Mouse (Mus musculus) CH12.LX (cell line): ENCODE results near the gene Spata33. TPM values are rescaled to one million over a fixed set of nuclear protein-coding genes. Genes with fewer than 3 reads are reported as not detected.

Experiments used
- DNase-seq: peaks from one replicate; pipeline ENCODE4 v3.0.0-alpha.2; 2013; ENCODE audit errors: extremely low read depth
- H3K27ac ChIP-seq: 2 replicates; pipeline ENCODE4 v1.5.1; 2012; ENCODE audit warnings: low read depth, mild to moderate bottlenecking, control low read depth, moderate library complexity; ENCODE audit not compliant: insufficient read depth
- H3K27me3 ChIP-seq: replicated peaks from 2 replicates; pipeline ENCODE3; 2012; ENCODE audit warnings: inconsistent platforms
- H3K36me3 ChIP-seq, 2 experiments: replicated peaks in 1 of 2; 2 replicates each; pipeline versions ENCODE3 to v1.6.1; 2012; ENCODE audit warnings: inconsistent platforms in 1 of 2, low read length in 1 of 2, mild to moderate bottlenecking in 1 of 2, mixed read lengths in 1 of 2, moderate library complexity in 1 of 2; ENCODE audit not compliant: control insufficient read depth in 1 of 2, insufficient read depth in 1 of 2
- H3K4me1 ChIP-seq, 2 experiments: 2 replicates each; pipeline ENCODE4 v1.6.1; 2012; ENCODE audit warnings: inconsistent platforms in 1 of 2, moderate library complexity in 1 of 2; ENCODE audit not compliant: insufficient read depth in 2 of 2, control insufficient read depth in 1 of 2
- H3K4me2 ChIP-seq: 2 replicates; pipeline ENCODE4 v1.6.1; 2012; ENCODE audit warnings: low read depth, mild to moderate bottlenecking, control low read depth; ENCODE audit not compliant: poor library complexity, insufficient read depth, severe bottlenecking
- H3K4me3 ChIP-seq, 3 experiments: fragments of 150-350 bp in 1 of 3; sonication (generic) in 1 of 3; replicated peaks in 1 of 3; 2 replicates each; pipeline versions ENCODE3 to v1.5.1; 2011 to 2012; ENCODE audit warnings: low read depth in 2 of 3, low read length in 2 of 3, mild to moderate bottlenecking in 2 of 3, moderate library complexity in 2 of 3, control low read depth in 1 of 3, improper control_type of control experiment in 1 of 3, inconsistent platforms in 1 of 3, mixed read lengths in 1 of 3; ENCODE audit not compliant: poor library complexity in 1 of 3
- H3K79me2 ChIP-seq: replicated peaks from 2 replicates; pipeline ENCODE4 v1.6.1; 2012; ENCODE audit warnings: mild to moderate bottlenecking, moderate library complexity; ENCODE audit not compliant: control insufficient read depth, poor library complexity, insufficient read depth, severe bottlenecking; ENCODE audit errors: extremely low read depth
- H3K9ac ChIP-seq: 2 replicates; pipeline ENCODE4 v1.6.1; 2012; ENCODE audit warnings: low read depth, mild to moderate bottlenecking, control low read depth, moderate library complexity; ENCODE audit not compliant: insufficient read depth
- H3K9me3 ChIP-seq: replicated peaks from 2 replicates; pipeline ENCODE3; 2012; ENCODE audit warnings: low read length, inconsistent platforms, mixed read lengths
- BHLHE40 ChIP-seq: IDR thresholded peaks from 2 replicates; pipeline ENCODE4 v1.6.1; 2011; ENCODE audit warnings: mild to moderate bottlenecking, low read depth, low read length, improper control_type of control experiment
- CHD1 ChIP-seq: IDR thresholded peaks from 2 replicates; pipeline ENCODE4 v1.6.1; 2012; ENCODE audit warnings: low read depth, low read length, improper control_type of control experiment, inconsistent platforms
- ELF1 ChIP-seq: IDR thresholded peaks from 2 replicates; pipeline ENCODE4 v1.6.1; 2014; ENCODE audit warnings: low read depth, mild to moderate bottlenecking, inconsistent platforms, low read length, improper control_type of control experiment
- EP300 ChIP-seq: IDR thresholded peaks from 2 replicates; pipeline ENCODE4 v1.6.1; 2011; ENCODE audit warnings: low read length, improper control_type of control experiment
- ETS1 ChIP-seq: conservative IDR thresholded peaks from 2 replicates; pipeline ENCODE4 v1.6.1; 2012; ENCODE audit warnings: low read depth, mild to moderate bottlenecking, inconsistent platforms, low read length, improper control_type of control experiment, moderate library complexity
- IRF4 ChIP-seq: IDR thresholded peaks from 2 replicates; pipeline ENCODE4 v1.6.1; 2014; ENCODE audit warnings: low read depth, mild to moderate bottlenecking, inconsistent platforms, low read length, improper control_type of control experiment
- JUN ChIP-seq: IDR thresholded peaks from 2 replicates; pipeline ENCODE4 v1.6.1; 2011; ENCODE audit warnings: low read depth, mild to moderate bottlenecking, low read length, improper control_type of control experiment, moderate library complexity; ENCODE audit not compliant: insufficient read depth
- MAFK ChIP-seq: IDR thresholded peaks from 2 replicates; pipeline ENCODE4 v1.6.1; 2011; ENCODE audit warnings: low read length, improper control_type of control experiment; ENCODE audit not compliant: insufficient replicate concordance
- MAX ChIP-seq: IDR thresholded peaks from 2 replicates; pipeline ENCODE4 v1.6.1; 2011; ENCODE audit warnings: low read length, improper control_type of control experiment
- MEF2A ChIP-seq: IDR thresholded peaks from 2 replicates; pipeline ENCODE4 v1.6.1; 2014; ENCODE audit warnings: low read depth, mild to moderate bottlenecking, inconsistent platforms, low read length, improper control_type of control experiment, borderline replicate concordance
- MYC ChIP-seq: IDR thresholded peaks from 2 replicates; pipeline ENCODE4 v1.6.1; 2011; ENCODE audit warnings: low read depth, mild to moderate bottlenecking, improper control_type of control experiment, low read length
- NRF1 ChIP-seq: IDR thresholded peaks from 2 replicates; pipeline ENCODE4 v1.6.1; 2014; ENCODE audit warnings: low read depth, mild to moderate bottlenecking, inconsistent platforms, low read length, improper control_type of control experiment, moderate library complexity
- SIN3A ChIP-seq: IDR thresholded peaks from 2 replicates; pipeline ENCODE4 v1.6.1; 2012; ENCODE audit warnings: low read length, improper control_type of control experiment, inconsistent platforms
- TCF12 ChIP-seq: IDR thresholded peaks from 2 replicates; pipeline ENCODE4 v1.6.1; 2014; ENCODE audit warnings: low read depth, mild to moderate bottlenecking, inconsistent platforms, low read length, improper control_type of control experiment
- UBTF ChIP-seq: IDR thresholded peaks from 2 replicates; pipeline ENCODE4 v1.6.1; 2012; ENCODE audit warnings: low read depth, mild to moderate bottlenecking, inconsistent platforms, low read length, improper control_type of control experiment, moderate library complexity
- ZMIZ1 ChIP-seq: IDR thresholded peaks from 2 replicates; pipeline ENCODE4 v1.6.1; 2012; ENCODE audit warnings: low read depth, mild to moderate bottlenecking, inconsistent platforms, low read length, improper control_type of control experiment
- dilution Hi-C: fragments of 300-500 bp; cut with MboI; formaldehyde crosslinking; loops from 2 replicates; pipeline ENCODE4 v1.14.3; 2020; ENCODE audit warnings: low sequenced_read_pairs; ENCODE audit not compliant: extremely low pct_unique_long_range_greater_than_20kb, extremely low pct_ligation_motif_present
- in situ Hi-C: fragments of 300-500 bp; cut with MboI; formaldehyde crosslinking; loops from 3 replicates; pipeline ENCODE4 v1.14.3; 2019; ENCODE audit warnings: low sequenced_read_pairs, low pct_ligation_motif_present, low pct_unique_long_range_greater_than_20kb, mixed read lengths
- polyA plus RNA-seq: library from polyadenylated mRNA; unstranded; fragments of >175 nt; gene quantifications from 2 replicates; pipeline ENCODE4 v1.2.1, GENCODE M21; 2012; ENCODE audit warnings: low read depth; ENCODE audit not compliant: insufficient read length
- total RNA-seq, 2 experiments: library from RNA; depleted of rRNA; stranded (reverse); fragments of 300-350 nt in 1 of 2; fragments of >200 nt in 1 of 2; gene quantifications; 2 replicates each; pipeline ENCODE4 v1.2.3; 2012 to 2014

Gene Spata33
- total and polyA plus RNA-seq, 3 experiments: 0.36 to 0.41 (median 0.38) TPM

DNA sequence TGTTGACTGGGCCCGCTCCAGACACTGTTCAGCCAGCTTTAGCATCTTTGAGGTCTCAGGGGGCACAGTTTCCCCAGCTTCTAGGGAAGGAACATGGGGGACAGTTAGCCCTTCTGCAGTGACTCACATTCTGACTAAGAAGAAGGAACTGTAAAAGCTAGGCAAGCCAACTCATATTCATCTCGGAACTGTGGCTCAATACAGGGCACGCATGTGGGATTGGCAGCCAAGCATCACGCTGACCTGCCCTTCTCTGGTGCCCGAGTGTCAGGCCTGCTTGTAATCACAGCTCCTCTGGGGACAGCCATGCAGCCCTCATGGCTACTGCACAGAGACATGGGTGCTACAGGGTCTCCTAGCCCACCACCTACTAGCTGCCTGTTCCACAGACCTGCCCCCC, 38.3 kb downstream of the Spata33 start:
- Histone ChIP-seq H3K27ac (peak overlapping the region; percentile 41; the same call in 1 of the 2 replicates), H3K27me3 (no peaks in the 10 kb centered on the region), H3K36me3 (peaks cover 33 to 58% of the 10 kb centered on the region in 2 experiments), H3K79me2 (no peaks in the 10 kb centered on the region), H3K9me3 (no peaks in the 10 kb centered on the region), H3K4me3 (no peak overlapping the region), H3K9ac (no peak overlapping the region), H3K4me1 (peaks cover 13 to 51% of the 10 kb centered on the region in 2 experiments)
- dilution Hi-C loops: no loop called here
- DNase-seq: peak; percentile 45
- TF ChIP-seq SIN3A (peak; percentile 47; the same call in 1 of the 2 replicates), TCF12 (peak; percentile 33; the same call in 1 of the 2 replicates), MYC (no peak), MAX (peak; percentile 31; the same call in 1 of the 2 replicates), NRF1 (no peak), CHD1 (no peak), EP300 (peak; percentile 72), BHLHE40 (peak; percentile 68), JUN (0 out of 2 replicates have a peak, but pooled peaks have one; percentile 3), ETS1 (peak; percentile 29; the same call in 1 of the 2 replicates), MEF2A (no peak), IRF4 (peak; percentile 71), ZMIZ1 (no peak), UBTF (0 out of 2 replicates have a peak, but pooled peaks have one; percentile 54)
- TF ChIP-seq, all 38 proteins: peak for 9
- in situ Hi-C loops: no loop called here
- no peak overlapping the region for H3K4me2 ChIP-seq

GRCm38 (mm10) chr8:123252925-123253324, 40.3 kb downstream of the Spata33 start:
- DNase-seq: no peak
- TF ChIP-seq MAFK (no peak), ELF1 (peak; percentile 41; the same call in 1 of the 2 replicates)
- Histone ChIP-seq H3K4me2 (peak overlapping the region; percentile 92), H3K9me3 (no peaks in the 10 kb centered on the region), H3K36me3 (peaks cover 33 to 57% of the 10 kb centered on the region in 2 experiments), H3K79me2 (no peaks in the 10 kb centered on the region), H3K4me1 (peaks cover 13 to 52% of the 10 kb centered on the region in 2 experiments), H3K9ac (peak overlapping the region; percentile 88; the same call in 1 of the 2 replicates), H3K4me3 (peak overlapping the region; percentile 73 to 89 (median 87)), H3K27ac (no peak overlapping the region), H3K27me3 (no peaks in the 10 kb centered on the region)
- dilution Hi-C loops (no loop called here), in situ Hi-C loops (no loop called here)
